Mouse (Mus musculus) hindbrain, embryonic 14.5 days (tissue): Measurements from ENCODE around the gene Lhx8. TPM values are rescaled to one million over a fixed set of nuclear protein-coding genes. Genes with fewer than 3 reads are reported as not detected.

Experiments
- ATAC-seq: fragments of 200-750 bp; cut with Nextera tagmentation; 2 replicates; pipeline ENCODE4 v1.8.0; 2017; ENCODE audit warnings: moderate number of reproducible peaks, mild to moderate bottlenecking, moderate TSS enrichment, moderate library complexity; ENCODE audit not compliant: low FRiP score
- DNase-seq: peaks from one replicate; pipeline ENCODE4 v3.0.0-alpha.2; 2015; ENCODE audit warnings: low spot score
- H3K27ac ChIP-seq: fragments of 300-500 bp; sonication (generic); 2 replicates; pipeline ENCODE4 v1.5.1; 2014; ENCODE audit warnings: mild to moderate bottlenecking, moderate library complexity
- H3K27me3 ChIP-seq: fragments of 300-500 bp; sonication (generic); 2 replicates; pipeline ENCODE4 v1.6.1; 2014; ENCODE audit warnings: mild to moderate bottlenecking, low read length, mixed read lengths; ENCODE audit not compliant: control insufficient read depth, insufficient read depth
- H3K36me3 ChIP-seq: fragments of 300-500 bp; sonication (generic); replicated peaks from 2 replicates; pipeline ENCODE4 v1.6.1; 2014; ENCODE audit not compliant: control insufficient read depth, insufficient read depth
- H3K4me1 ChIP-seq: fragments of 300-500 bp; sonication (generic); replicated peaks from 2 replicates; pipeline ENCODE4 v1.6.1; 2014; ENCODE audit warnings: antibody characterized with exemption, low read length, mixed read lengths; ENCODE audit not compliant: control insufficient read depth, insufficient read depth
- H3K4me2 ChIP-seq: fragments of 300-500 bp; sonication (generic); replicated peaks from 2 replicates; pipeline ENCODE4 v1.6.1; 2014; ENCODE audit warnings: mild to moderate bottlenecking, moderate library complexity
- H3K4me3 ChIP-seq: fragments of 300-500 bp; sonication (generic); replicated peaks from 2 replicates; pipeline ENCODE4 v1.5.1; 2014; ENCODE audit warnings: mild to moderate bottlenecking, low read length
- H3K9ac ChIP-seq: fragments of 300-500 bp; sonication (generic); 2 replicates; pipeline ENCODE4 v1.6.1; 2014
- H3K9me3 ChIP-seq: fragments of 300-500 bp; sonication (generic); 2 replicates; pipeline ENCODE4 v1.6.1; 2016; ENCODE audit warnings: low read length; ENCODE audit not compliant: control insufficient read depth
- WGBS: fragments of 180-500 bp; shearing (Covaris S2); extraction: QIAGEN DNeasy Blood & Tissue Kit; methylation state at CpG from one replicate; pipeline ENCODE4 v1.1.7; 2014; 5-methylcytosine and 5-hydroxymethylcytosine counted together
- polyA plus RNA-seq: library from polyadenylated mRNA; unstranded; fragments of >200 nt; fragmentation: Nextera tagmentation; extraction: Ambion mirVana; gene quantifications from 2 replicates; pipeline ENCODE4 v1.2.1, GENCODE M21; 2014

Gene Lhx8
- polyA plus RNA-seq: 0.35 TPM in 1 of 2 replicates, not detected in the other

DNA sequence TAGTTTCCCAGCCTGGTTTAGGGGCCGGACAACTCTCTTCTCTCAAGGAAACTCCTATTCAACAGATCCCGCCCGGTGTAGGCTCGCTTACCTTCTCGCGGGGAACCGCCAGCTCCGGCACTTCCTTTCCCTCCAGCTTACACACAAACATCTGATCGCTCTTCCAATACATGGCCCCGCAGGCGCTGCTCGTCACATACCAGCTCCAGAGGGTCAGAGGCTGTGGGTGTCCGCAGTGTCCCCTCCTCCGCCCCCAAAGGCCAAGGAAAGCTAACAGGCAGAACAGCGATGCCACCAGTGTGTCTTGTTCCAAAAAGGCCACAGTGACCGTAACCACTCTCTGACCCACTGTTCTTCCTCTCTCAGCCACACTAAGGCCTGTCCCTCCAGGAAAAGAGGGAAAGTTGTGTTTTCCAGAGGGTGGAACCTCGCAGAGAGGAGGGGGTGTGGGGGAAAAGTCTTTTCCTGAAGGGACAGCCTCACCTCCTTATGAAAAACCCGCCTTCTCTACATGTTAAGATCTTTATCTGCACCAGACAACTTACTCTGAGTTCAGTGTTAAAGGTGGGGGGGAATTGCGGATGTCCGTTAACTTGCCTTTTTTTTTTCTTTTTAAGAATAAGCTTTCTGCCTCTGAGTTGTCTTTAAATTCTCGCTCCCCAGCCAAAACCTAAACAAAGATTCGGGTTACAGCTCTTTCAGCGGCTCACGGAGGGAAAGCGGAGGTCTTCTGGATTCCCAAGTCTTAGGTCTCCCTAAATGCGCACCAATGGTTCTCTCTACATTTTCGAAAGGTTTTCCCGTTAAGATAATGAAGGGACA lies at the start of gene Lhx8:
Gene Lhx8, minus strand, starts transcription at position 479 of the 822 bp plus-strand sequence.
- Histone ChIP-seq H3K4me2 (0 out of 2 replicates have a peak within 1 kb of the TSS, but pooled peaks have one; percentile 17), H3K9ac (no peak within 1 kb of the TSS), H3K4me3 (no peak within 1 kb of the TSS; the same call in 1 of the 2 replicates), H3K4me1 (peaks cover 8% of the 10 kb centered on the region; the same call in 1 of the 2 replicates), H3K36me3 (no peaks in the 10 kb centered on the region), H3K27ac (no peak within 1 kb of the TSS), H3K27me3 (peaks cover 73% of the 10 kb centered on the region), H3K9me3 (no peaks in the 10 kb centered on the region)
- 2% methylated on average over 28 of the region's 28 CpGs for WGBS
- DNase-seq: peak; percentile 66
- no peak for ATAC-seq

- H3K9ac ChIP-seq: no peak overlapping the region
- H3K4me1 ChIP-seq: no peaks in the 10 kb centered on the region
- no peak overlapping the region for H3K4me3 ChIP-seq
- ATAC-seq (no peak), DNase-seq (no peak)
- H3K9me3 ChIP-seq: no peaks in the 10 kb centered on the region
- no peaks in the 10 kb centered on the region for H3K36me3 ChIP-seq
- no peak overlapping the region for H3K27ac ChIP-seq
- no peak overlapping the region for H3K4me2 ChIP-seq
- H3K27me3 ChIP-seq: no peaks in the 10 kb centered on the region
- WGBS: 76% methylated on average over 5 of the region's 5 CpGs
Observed at GRCm38 (mm10) chr3:154373536-154373935, 43.1 kb upstream of the Lhx8 start.

DNA sequence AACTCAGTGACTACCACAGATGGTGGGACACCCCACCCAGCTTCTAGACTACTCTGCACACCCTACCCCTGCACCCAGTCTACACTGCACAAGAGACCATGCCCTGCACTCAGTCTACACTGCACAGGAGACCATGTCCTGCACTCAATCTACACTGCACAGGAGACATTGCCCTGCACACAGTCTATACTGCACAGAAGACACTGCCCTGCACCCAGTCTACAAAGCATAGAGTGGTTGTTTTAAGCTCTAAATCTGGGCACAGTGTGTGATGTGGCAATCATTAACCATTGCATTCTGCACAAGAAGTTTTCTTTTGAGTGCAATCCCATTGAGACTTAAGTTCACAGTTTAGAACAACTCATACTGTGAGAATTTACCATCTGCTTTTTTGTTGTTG lies 42.2 kb upstream of the Lhx8 start:
- Histone ChIP-seq H3K27ac (no peak overlapping the region), H3K9me3 (no peaks in the 10 kb centered on the region), H3K9ac (no peak overlapping the region), H3K4me2 (no peak overlapping the region), H3K4me1 (no peaks in the 10 kb centered on the region), H3K4me3 (no peak overlapping the region), H3K36me3 (no peaks in the 10 kb centered on the region), H3K27me3 (no peaks in the 10 kb centered on the region)
- DNase-seq (no peak), ATAC-seq (no peak)

- 61% methylated on average over 3 of the region's 3 CpGs for WGBS
- Histone ChIP-seq H3K36me3 (no peaks in the 10 kb centered on the region), H3K27me3 (no peaks in the 10 kb centered on the region), H3K4me1 (no peaks in the 10 kb centered on the region), H3K4me3 (no peak overlapping the region), H3K9me3 (no peaks in the 10 kb centered on the region), H3K9ac (no peak overlapping the region), H3K4me2 (no peak overlapping the region), H3K27ac (no peak overlapping the region)
- DNase-seq: no peak
- ATAC-seq: no peak
Observed at GRCm38 (mm10) chr3:154367327-154367726, 36.9 kb upstream of the Lhx8 start.

DNA sequence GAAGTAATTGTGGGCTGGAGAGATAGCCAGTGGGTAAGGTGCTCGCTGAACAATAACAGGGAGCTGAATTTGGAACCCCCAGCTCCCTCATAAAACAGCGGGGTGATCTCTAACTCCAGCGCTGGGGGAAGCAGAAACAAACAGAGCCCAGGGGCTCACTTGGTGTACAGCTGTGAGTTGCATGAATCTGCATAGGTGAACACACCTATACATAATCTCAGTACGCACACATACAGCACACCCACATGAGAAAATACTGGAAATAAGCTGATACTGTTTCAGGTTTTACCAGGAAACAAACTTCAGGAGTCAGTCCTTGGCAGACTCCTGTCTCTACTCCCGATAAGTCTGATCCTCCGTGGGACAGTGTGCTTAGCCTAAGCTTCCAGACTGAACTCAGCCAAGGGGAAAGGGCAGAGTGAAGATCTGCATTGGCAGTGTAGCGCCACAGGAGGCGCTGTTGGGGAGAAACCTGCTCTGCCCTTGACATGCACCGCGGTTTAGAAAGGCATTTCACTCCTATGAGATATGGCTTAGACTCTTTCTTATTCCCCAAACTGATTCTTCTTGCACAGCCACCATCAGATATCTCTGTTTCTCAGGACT lies 34.2 kb upstream of the Lhx8 start:
- no peak overlapping the region for H3K4me3 ChIP-seq
- H3K9ac ChIP-seq: no peak overlapping the region
- no peak for ATAC-seq
- H3K9me3 ChIP-seq: no peaks in the 10 kb centered on the region
- no peak overlapping the region for H3K4me2 ChIP-seq
- 33% methylated on average over 10 of the region's 10 CpGs for WGBS
- H3K27ac ChIP-seq: no peak overlapping the region
- H3K4me1 ChIP-seq: no peaks in the 10 kb centered on the region
- DNase-seq: peak; percentile 43
- no peaks in the 10 kb centered on the region for H3K36me3 ChIP-seq
- no peaks in the 10 kb centered on the region for H3K27me3 ChIP-seq

- Histone ChIP-seq H3K27ac (no peak overlapping the region), H3K4me1 (no peaks in the 10 kb centered on the region), H3K27me3 (no peaks in the 10 kb centered on the region), H3K4me3 (no peak overlapping the region), H3K9ac (no peak overlapping the region), H3K4me2 (no peak overlapping the region), H3K9me3 (no peaks in the 10 kb centered on the region), H3K36me3 (no peaks in the 10 kb centered on the region)
- DNase-seq: no peak
- 77% methylated on average over 9 of the region's 9 CpGs for WGBS
- no peak for ATAC-seq
Observed at GRCm38 (mm10) chr3:154363507-154363906, 33.0 kb upstream of the Lhx8 start.

- WGBS: 61% methylated on average over 2 of the region's 2 CpGs
- no peaks in the 10 kb centered on the region for H3K36me3 ChIP-seq
- H3K4me1 ChIP-seq: no peaks in the 10 kb centered on the region
- ATAC-seq: no peak
- no peak overlapping the region for H3K27ac ChIP-seq
- no peak overlapping the region for H3K9ac ChIP-seq
- no peak for DNase-seq
- no peak overlapping the region for H3K4me3 ChIP-seq
- H3K27me3 ChIP-seq: no peaks in the 10 kb centered on the region
- no peak overlapping the region for H3K4me2 ChIP-seq
- no peaks in the 10 kb centered on the region for H3K9me3 ChIP-seq
Observed at GRCm38 (mm10) chr3:154359231-154359630, 28.8 kb upstream of the Lhx8 start.

DNA sequence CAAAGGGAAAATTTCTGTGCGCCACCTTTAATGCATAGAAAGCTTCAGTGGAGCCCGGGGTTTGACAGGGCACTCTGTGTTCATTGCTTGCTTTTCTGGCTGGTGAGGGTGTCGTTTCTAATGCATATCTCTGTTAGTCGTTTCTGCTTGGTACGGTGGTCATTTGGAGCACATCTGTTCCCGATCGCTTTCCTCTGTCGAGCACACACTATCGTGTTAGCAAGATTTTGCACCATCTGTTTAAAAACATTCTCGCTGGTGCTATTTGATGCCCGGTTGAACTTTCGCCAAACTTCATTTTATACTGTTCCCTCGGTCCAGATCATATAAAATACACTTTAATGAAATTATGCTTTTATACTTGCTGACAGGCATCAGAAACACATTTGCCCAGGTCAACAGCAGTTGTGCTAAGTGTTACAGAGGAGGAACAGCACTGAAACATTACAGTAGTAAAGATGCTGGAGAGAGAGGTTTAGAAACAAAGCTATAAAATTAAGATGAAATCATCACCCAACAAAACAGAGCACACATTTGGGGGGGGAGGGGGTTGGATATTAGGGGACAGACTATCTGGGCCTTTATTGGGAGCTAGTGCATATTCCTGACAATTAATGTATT lies 9.9 kb upstream of the Lhx8 start:
- Histone ChIP-seq H3K4me3 (no peak overlapping the region), H3K9ac (no peak overlapping the region), H3K36me3 (no peaks in the 10 kb centered on the region), H3K4me2 (peak overlapping the region; percentile 33), H3K9me3 (no peaks in the 10 kb centered on the region), H3K27me3 (peaks cover 24% of the 10 kb centered on the region), H3K4me1 (0 out of 2 replicates have a peak, but pooled peaks cover 4% of the 10 kb centered on the region), H3K27ac (no peak overlapping the region)
- 49% methylated on average over 13 of the region's 13 CpGs for WGBS
- ATAC-seq (no peak), DNase-seq (no peak)

DNA sequence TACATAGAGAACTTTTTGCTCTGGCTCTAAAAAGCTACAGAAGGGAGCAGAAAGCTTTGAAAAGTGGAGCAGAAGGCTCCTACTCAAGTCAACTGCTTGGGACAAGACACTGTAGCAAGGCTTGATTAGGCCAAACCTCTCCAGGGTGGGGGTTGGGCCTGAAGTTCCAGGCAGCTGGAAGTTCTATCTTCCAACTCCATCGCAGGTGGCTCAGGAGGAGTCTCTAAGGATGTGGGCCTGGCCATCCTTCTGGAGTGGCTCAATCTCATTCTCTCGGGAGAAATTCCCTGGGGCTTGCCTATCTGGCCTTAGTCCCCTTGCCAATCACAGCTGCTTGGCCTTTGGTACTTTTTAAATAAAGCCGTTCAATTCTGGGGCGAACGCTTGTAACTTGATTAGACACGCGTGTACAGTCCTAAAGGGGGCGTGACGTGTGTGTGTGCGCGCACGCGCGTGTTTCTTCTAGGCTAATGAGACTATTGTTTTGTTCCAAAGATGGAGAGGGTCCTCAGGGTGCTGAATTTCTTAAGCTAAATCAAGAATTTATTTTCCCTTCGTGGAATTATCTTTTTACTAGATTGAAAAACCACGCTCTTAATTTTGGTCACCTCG lies 9.3 kb upstream of the Lhx8 start:
- no peak overlapping the region for H3K27ac ChIP-seq
- 0 out of 2 replicates have a peak, but pooled peaks cover 4% of the 10 kb centered on the region for H3K4me1 ChIP-seq
- no peak overlapping the region for H3K4me3 ChIP-seq
- ATAC-seq: no peak
- peaks cover 30% of the 10 kb centered on the region for H3K27me3 ChIP-seq
- DNase-seq: no peak
- no peaks in the 10 kb centered on the region for H3K9me3 ChIP-seq
- WGBS: 49% methylated on average over 17 of the region's 17 CpGs
- H3K36me3 ChIP-seq: no peaks in the 10 kb centered on the region
- H3K4me2 ChIP-seq: peak overlapping the region; percentile 33
- H3K9ac ChIP-seq: no peak overlapping the region
